Mouse (Mus musculus) left cerebral cortex, adult 2 months (tissue): ENCODE results near the gene Mfsd7a. TPM values are rescaled to one million over a fixed set of nuclear protein-coding genes. Genes with fewer than 3 reads are reported as not detected.

ENCODE experiments used
- DNase-seq, 2 experiments: peaks; one replicate each; pipeline ENCODE4 v3.0.0; 2021 to 2022; ENCODE audit warnings: low spot score in 2 of 2, mixed read lengths in 1 of 2; ENCODE audit errors: extremely low spot score in 1 of 2
- H3K27ac ChIP-seq: fragments of 200-600 bp; 2 replicates; pipeline ENCODE4 v1.8.1; 2022
- H3K4me3 ChIP-seq: fragments of 200-600 bp; 2 replicates; pipeline ENCODE4 v1.8.1; 2022
- CTCF ChIP-seq: fragments of 200-600 bp; IDR thresholded peaks from 2 replicates; pipeline ENCODE4 v1.8.1; 2022; ENCODE audit warnings: antibody characterized with exemption, mild to moderate bottlenecking, moderate library complexity
- intact Hi-C: fragments of 180-260 bp; cut with DNase I; formaldehyde crosslinking; loops from one replicate; pipeline ENCODE4 v1.15.1; 2025
- total RNA-seq, 2 experiments: library from RNA; stranded (reverse); gene quantifications; 2 replicates each; pipeline ENCODE4 v1.2.3; 2021

Gene Mfsd7a
- total RNA-seq, 2 experiments from 2014 or later, result 0.75 TPM

GRCm38 (mm10) chr5:108460461-108460860 is 11.8 kb upstream of the Mfsd7a start:
- Histone ChIP-seq H3K4me3 (peak overlapping the region; percentile 79), H3K27ac (no peak overlapping the region; the same call in 1 of the 2 replicates)
- TF ChIP-seq CTCF, result no peak
- intact Hi-C loops, result loop anchor here (5.0 kb wide), 1 partner anchor 93 kb away; the partner anchor contains the start of gene Gm42517
- DNase-seq, result no peak

- intact Hi-C loops, result no loop called here
- Histone ChIP-seq H3K4me3 (no peak overlapping the region), H3K27ac (no peak overlapping the region)
- no peak for DNase-seq
- no peak for TF ChIP-seq CTCF
Observed at GRCm38 (mm10) chr5:108458706-108459105, 10.0 kb upstream of the Mfsd7a start.

GRCm38 (mm10) chr5:108454094-108454493 is 5.4 kb upstream of the Mfsd7a start:
- TF ChIP-seq CTCF, result no peak
- H3K4me3 ChIP-seq, result no peak overlapping the region
- intact Hi-C loops, result no loop called here
- H3K27ac ChIP-seq, result no peak overlapping the region
- DNase-seq, result no peak

- Histone ChIP-seq H3K27ac (no peak overlapping the region), H3K4me3 (no peak overlapping the region)
- no peak for DNase-seq
- intact Hi-C loops, result no loop called here
- no peak for TF ChIP-seq CTCF
Observed at GRCm38 (mm10) chr5:108452422-108452821, 3.7 kb upstream of the Mfsd7a start.

GRCm38 (mm10) chr5:108451611-108452010 is 2.9 kb upstream of the Mfsd7a start:
- H3K4me3 ChIP-seq, result no peak overlapping the region
- no peak overlapping the region for H3K27ac ChIP-seq
- intact Hi-C loops, result no loop called here
- DNase-seq, result no peak
- no peak for TF ChIP-seq CTCF

GRCm38 (mm10) chr5:108450837-108451540 is 2.3 kb upstream of the Mfsd7a start:
- Histone ChIP-seq H3K4me3 (no peak overlapping the region), H3K27ac (no peak overlapping the region)
- intact Hi-C loops, result no loop called here
- DNase-seq, result no peak
- TF ChIP-seq CTCF, result no peak

GRCm38 (mm10) chr5:108447857-108448256 is 834 bp downstream of the Mfsd7a start:
- intact Hi-C loops, result no loop called here
- no peak for TF ChIP-seq CTCF
- no peak overlapping the region for H3K27ac ChIP-seq
- DNase-seq, result no peak
- H3K4me3 ChIP-seq, result no peak overlapping the region

- DNase-seq, result no peak
- intact Hi-C loops, result no loop called here
Observed at GRCm38 (mm10) chr5:108446973-108447372, 1.7 kb downstream of the Mfsd7a start.

GRCm38 (mm10) chr5:108436101-108436500 is 12.6 kb downstream of the Mfsd7a start:
- Histone ChIP-seq H3K27ac (no peak overlapping the region), H3K4me3 (no peak overlapping the region)
- DNase-seq, result no peak
- TF ChIP-seq CTCF, result no peak
- intact Hi-C loops, result no loop called here

More at GRCm38 (mm10) chr5:108446973-108447372, 1.7 kb downstream of the Mfsd7a start:
- no peak for TF ChIP-seq CTCF
- Histone ChIP-seq H3K27ac (no peak overlapping the region), H3K4me3 (no peak overlapping the region)

GRCm38 (mm10) chr5:108433804-108434587 is 14.7 kb downstream of the Mfsd7a start, which contains the start of gene Atp5k:
Atp5k (minus strand) TSS chr5:108434448.
- peak; percentile 93 for DNase-seq
- TF ChIP-seq CTCF, result peak; percentile 89
- peak within 1 kb of the TSS; percentile 87 for H3K27ac ChIP-seq
- intact Hi-C loops, result loop anchor here (1.0 to 5.0 kb wide), 3 partner anchors 67 to 233 kb away; partner anchors contain the start of genes Dgkq, Gm42517 and Pigg
- peak within 1 kb of the TSS; percentile 74 for H3K4me3 ChIP-seq

GRCm38 (mm10) chr5:108431196-108431595 is 17.5 kb downstream of the Mfsd7a start:
- TF ChIP-seq CTCF, result no peak
- DNase-seq, result no peak
- intact Hi-C loops, result loop anchor here (5.0 kb wide), 2 partner anchors 64 to 236 kb away; partner anchors contain the start of genes Dgkq and Gm42517
- Histone ChIP-seq H3K4me3 (no peak overlapping the region), H3K27ac (no peak overlapping the region)

GRCm38 (mm10) chr5:108427186-108427585 is 21.5 kb downstream of the Mfsd7a start:
- TF ChIP-seq CTCF, result peak; percentile 84
- peak; percentile 25 to 47 for DNase-seq
- intact Hi-C loops, result loop anchor here (5.0 to 10.0 kb wide), 2 partner anchors 225 to 328 kb away; no protein-coding TSS in a partner anchor

More at GRCm38 (mm10) chr5:108427186-108427585, 21.5 kb downstream of the Mfsd7a start:
- Histone ChIP-seq H3K4me3 (no peak overlapping the region), H3K27ac (no peak overlapping the region)
